Mouse (Mus musculus): ENCODE results near the gene Cox20.

The Cox20 gene

GRCm38 (mm10) chr1:178351643-178352042, 32.7 kb downstream of the Cox20 start:
- DNase-seq (ENCODE audit: low read depth, low spot score): no peak

- no peak for DNase-seq (ENCODE audit: low read depth, low spot score)
Measured at GRCm38 (mm10) chr1:178354576-178354975, 35.6 kb downstream of the Cox20 start.

GRCm38 (mm10) chr1:178357776-178358710, 39.1 kb downstream of the Cox20 start:
- peak; percentile 91 for DNase-seq (ENCODE audit: low read depth, low spot score)

GRCm38 (mm10) chr1:178360264-178360663, 41.3 kb downstream of the Cox20 start:
- DNase-seq (ENCODE audit: low read depth, low spot score): no peak

GRCm38 (mm10) chr1:178360702-178361101, 41.8 kb downstream of the Cox20 start:
- DNase-seq (ENCODE audit: low read depth, low spot score): no peak

- no peak for DNase-seq (ENCODE audit: low read depth, low spot score)
Measured at GRCm38 (mm10) chr1:178365171-178365570, 46.2 kb downstream of the Cox20 start.

GRCm38 (mm10) chr1:178368121-178368520, 49.2 kb downstream of the Cox20 start:
- DNase-seq (ENCODE audit: low read depth, low spot score): no peak

GRCm38 (mm10) chr1:178368548-178369271, 49.8 kb downstream of the Cox20 start:
- DNase-seq (ENCODE audit: low read depth, low spot score): peak; percentile 94

GRCm38 (mm10) chr1:178369272-178369651, 50.3 kb downstream of the Cox20 start:
- no peak for DNase-seq (ENCODE audit: low read depth, low spot score)
